Mouse (Mus musculus): ENCODE measurements at regions not wholly inside any gene's neighbourhood (a gene's known extent, or its start where the extent isn't known, plus 50 kb on each side); places are given as distances from the start of the nearest gene placed in this dataset.
"Not testable (repeated sequence)": the region's sequence is repeated elsewhere in the genome, so short reads cannot be mapped to it uniquely, and the experiment has no call there.

DNA sequence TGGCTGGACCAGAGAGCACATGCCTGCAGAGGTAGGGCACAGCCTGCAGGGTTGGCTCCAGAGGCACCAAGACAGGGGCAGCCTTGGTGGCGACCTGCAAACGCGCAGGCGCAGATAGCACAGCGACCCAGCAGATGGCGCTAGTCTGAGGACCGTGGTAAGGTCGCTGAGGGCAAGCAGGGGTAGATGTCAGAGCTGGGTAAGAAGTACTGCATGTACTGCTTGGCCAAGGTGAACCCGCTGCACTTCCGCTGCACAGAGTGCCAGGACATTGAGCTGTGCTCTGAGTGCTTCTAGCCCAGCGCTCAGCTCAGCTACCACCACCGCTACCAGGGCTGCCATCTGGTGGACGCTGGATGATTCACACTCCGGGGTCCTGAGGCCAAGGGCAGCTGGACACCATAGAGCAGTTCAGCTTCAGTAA is 68.3 kb downstream of the Hsp90b1 start:
- 8% methylated on average over 14 of the region's 14 CpGs for WGBS
- not testable (repeated sequence) for H3K9ac ChIP-seq; H3K27me3 ChIP-seq (ENCODE audit: insufficient read depth, low read length); H3K4me1 ChIP-seq (ENCODE audit: insufficient read depth); H3K9me3 ChIP-seq (ENCODE audit: low read length); H3K27ac ChIP-seq (ENCODE audit: low read depth, low read length); H3K36me3 ChIP-seq (ENCODE audit: insufficient read depth)
- DNase-seq (peak; percentile 69), ATAC-seq (peak; percentile 95)
- peak; percentile 75 for TF ChIP-seq CTCF (IDR thresholded peaks at IDR 0.05; ENCODE audit: low read depth)
- peak overlapping the region; percentile 52 for H3K4me2 ChIP-seq (ENCODE audit: low read depth)
- peak overlapping the region; percentile 28 for H3K4me3 ChIP-seq (ENCODE audit: low read depth, low read length)

DNA sequence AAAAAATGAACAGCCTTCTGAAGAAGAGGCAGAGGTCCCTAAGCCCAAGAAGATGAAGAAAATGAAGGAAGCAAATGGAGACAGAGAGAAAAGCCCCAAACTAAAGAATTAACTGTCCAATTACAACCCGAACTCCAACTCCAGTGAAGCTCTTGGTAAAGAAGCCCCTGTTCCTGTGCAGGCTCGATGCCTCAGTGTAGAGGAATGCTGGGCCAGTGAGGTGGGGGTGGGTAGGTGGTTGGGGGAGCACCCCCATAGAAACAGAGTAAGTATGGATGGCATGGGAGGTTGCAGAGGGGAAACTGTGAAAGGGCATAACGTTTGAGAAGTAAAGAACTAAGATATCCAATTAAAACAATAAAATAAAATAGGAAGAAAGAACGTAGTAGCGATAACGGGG is 68.8 kb downstream of the Hsp90b1 start:
- H3K9ac ChIP-seq; H3K27me3 ChIP-seq (ENCODE audit: insufficient read depth, low read length); H3K4me1 ChIP-seq (ENCODE audit: insufficient read depth); ATAC-seq; DNase-seq; H3K36me3 ChIP-seq (ENCODE audit: insufficient read depth); H3K27ac ChIP-seq (ENCODE audit: low read depth, low read length); H3K9me3 ChIP-seq (ENCODE audit: low read length): not testable (repeated sequence)
- 28% methylated on average over 6 of the region's 6 CpGs for WGBS
- Histone ChIP-seq H3K4me2 (ENCODE audit: low read depth) (peak overlapping the region; percentile 52), H3K4me3 (ENCODE audit: low read depth, low read length) (peak overlapping the region; percentile 28)

DNA sequence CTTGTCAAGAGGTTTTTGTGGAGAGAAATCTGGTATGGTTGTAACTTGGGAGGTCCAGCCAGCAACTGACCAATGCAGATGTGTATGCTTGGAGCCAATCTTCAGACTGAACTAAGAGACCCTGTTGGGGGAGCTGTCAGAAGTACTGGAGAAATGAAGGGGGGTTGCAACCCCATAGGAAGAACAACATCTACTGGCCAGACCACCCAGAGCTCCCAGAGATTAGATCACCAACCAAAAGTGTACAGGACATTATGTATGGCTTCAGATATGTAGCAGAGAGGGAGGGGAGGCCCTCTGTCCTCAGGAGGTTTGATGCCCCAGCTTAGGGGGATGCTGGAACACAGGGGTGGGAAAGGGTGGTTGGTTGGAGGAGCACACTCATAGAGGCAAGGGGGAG is 78.6 kb downstream of the Hsp90b1 start:
- not testable (repeated sequence) for H3K27ac ChIP-seq (ENCODE audit: low read depth, low read length); H3K4me3 ChIP-seq (ENCODE audit: low read depth, low read length)

DNA sequence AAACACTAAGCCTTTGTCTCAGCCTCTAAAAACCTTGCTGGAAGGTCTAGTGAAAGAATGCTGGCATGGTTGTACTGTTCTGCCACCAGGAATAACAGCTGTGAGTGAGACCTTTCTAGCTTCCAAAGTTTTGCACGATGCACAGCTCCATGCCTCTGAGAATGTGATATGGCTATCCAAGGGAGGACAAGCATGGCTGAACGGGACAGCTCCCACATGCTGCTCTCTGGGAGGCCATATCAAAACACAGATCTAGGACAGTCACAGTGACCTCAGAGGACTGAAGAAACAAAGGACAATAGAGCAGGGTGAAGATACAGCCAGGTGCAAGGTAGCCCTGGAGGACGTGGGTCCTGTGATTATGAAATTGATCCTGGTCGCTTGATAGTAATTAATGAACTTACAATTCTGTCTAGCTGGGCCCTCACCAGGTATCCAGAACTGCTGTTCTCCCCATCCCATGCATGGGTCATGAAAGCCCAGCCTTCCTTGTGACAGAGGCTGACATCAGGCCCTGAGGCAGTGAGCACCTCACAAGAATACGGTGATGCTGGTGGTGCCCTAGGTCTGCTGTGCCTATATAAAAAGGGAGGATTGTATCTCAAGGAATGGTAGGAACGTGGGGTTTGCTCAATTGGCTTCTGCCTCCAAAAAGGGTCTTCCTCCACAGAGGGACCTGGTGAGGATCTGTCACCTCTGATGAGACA is 87.2 kb downstream of the Hsp90b1 start:
- H3K4me1 ChIP-seq (ENCODE audit: insufficient read depth); ATAC-seq; H3K4me2 ChIP-seq (ENCODE audit: low read depth); H3K9me3 ChIP-seq (ENCODE audit: low read length); DNase-seq; H3K27ac ChIP-seq (ENCODE audit: low read depth, low read length); H3K9ac ChIP-seq; H3K27me3 ChIP-seq (ENCODE audit: insufficient read depth, low read length); H3K4me3 ChIP-seq (ENCODE audit: low read depth, low read length); H3K36me3 ChIP-seq (ENCODE audit: insufficient read depth): not testable (repeated sequence)
- WGBS, result 82% methylated on average over 6 of the region's 6 CpGs

More for the DNA sequence above, 78.6 kb downstream of the Hsp90b1 start:
- H3K9ac ChIP-seq; H3K9me3 ChIP-seq (ENCODE audit: low read length); H3K4me2 ChIP-seq (ENCODE audit: low read depth); H3K4me1 ChIP-seq (ENCODE audit: insufficient read depth); H3K27me3 ChIP-seq (ENCODE audit: insufficient read depth, low read length); H3K36me3 ChIP-seq (ENCODE audit: insufficient read depth); DNase-seq; ATAC-seq: not testable (repeated sequence)

DNA sequence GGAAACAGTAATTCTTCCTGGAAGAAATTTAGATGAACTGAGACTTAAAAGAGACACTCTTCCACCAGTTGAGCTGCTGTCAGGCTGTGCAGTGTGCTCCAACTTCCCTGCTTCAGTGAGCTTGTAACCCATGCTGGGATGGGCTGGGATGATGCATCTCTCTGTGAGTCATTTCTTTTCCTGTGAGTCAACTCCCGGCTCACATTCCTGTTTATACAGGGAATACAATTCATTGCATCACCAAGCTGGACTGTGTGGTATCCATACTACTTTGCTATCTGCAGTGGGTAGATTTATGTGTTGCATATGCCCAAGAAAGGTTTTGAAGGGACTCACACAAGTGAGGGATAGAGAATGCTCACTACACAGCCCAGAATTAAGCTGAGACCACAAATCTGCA is 93.0 kb downstream of the Hsp90b1 start:
- H3K27me3 ChIP-seq (ENCODE audit: insufficient read depth, low read length); H3K4me1 ChIP-seq (ENCODE audit: insufficient read depth); H3K36me3 ChIP-seq (ENCODE audit: insufficient read depth); H3K27ac ChIP-seq (ENCODE audit: low read depth, low read length); DNase-seq; ATAC-seq; H3K4me2 ChIP-seq (ENCODE audit: low read depth); H3K4me3 ChIP-seq (ENCODE audit: low read depth, low read length); H3K9me3 ChIP-seq (ENCODE audit: low read length); H3K9ac ChIP-seq: not testable (repeated sequence)
- 57% methylated on average over 1 of the region's 1 CpGs for WGBS

DNA sequence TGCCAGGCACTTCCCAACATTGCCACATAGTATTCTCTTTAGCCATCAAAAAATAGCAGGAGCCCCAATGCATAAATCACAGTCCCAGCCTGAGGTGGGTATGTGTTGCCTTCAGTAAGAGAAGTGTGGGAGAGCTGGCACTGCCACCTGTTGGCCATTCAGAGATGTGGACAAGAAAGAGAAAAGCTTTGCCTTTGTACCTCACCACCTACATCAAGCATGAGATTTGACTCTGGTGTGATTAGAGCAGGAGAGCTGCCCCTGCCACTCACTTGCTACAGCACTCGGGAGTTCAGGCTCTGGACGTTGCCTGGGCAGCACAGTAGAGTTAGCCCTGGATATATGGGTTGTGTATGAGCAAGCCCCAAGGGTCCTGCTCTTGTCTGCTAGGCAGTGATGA is 95.3 kb downstream of the Hsp90b1 start:
- not testable (repeated sequence) for H3K4me3 ChIP-seq (ENCODE audit: low read depth, low read length); ATAC-seq; H3K4me1 ChIP-seq (ENCODE audit: insufficient read depth); H3K27ac ChIP-seq (ENCODE audit: low read depth, low read length); H3K9ac ChIP-seq; H3K9me3 ChIP-seq (ENCODE audit: low read length); H3K36me3 ChIP-seq (ENCODE audit: insufficient read depth); H3K27me3 ChIP-seq (ENCODE audit: insufficient read depth, low read length); H3K4me2 ChIP-seq (ENCODE audit: low read depth)
- TF ChIP-seq CTCF (IDR thresholded peaks at IDR 0.05; ENCODE audit: low read depth), result peak; percentile 48
- WGBS, result 60% methylated on average over 2 of the region's 2 CpGs
- DNase-seq, result peak; percentile 2

DNA sequence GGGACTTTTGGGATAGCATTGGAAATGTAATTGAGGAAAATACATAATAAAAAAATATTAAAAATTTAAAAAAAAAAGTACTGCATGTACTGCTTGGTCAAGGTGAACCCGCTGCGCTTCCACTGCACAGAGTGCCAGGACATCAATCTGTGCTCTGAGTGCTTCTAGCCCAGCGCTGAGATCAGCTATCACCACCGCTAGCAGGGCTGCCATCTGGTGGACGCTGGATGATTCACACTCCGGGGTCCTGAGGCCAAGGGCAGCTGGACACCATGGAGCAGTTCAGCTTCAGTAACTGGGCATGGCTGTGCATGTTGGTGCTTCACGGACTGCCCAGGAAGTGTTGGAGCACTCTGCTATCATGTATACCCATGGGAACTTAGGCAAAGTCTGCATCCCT is 102.1 kb upstream of the Syn3 start:
- H3K4me2 ChIP-seq (ENCODE audit: low read depth); H3K4me1 ChIP-seq (ENCODE audit: insufficient read depth); H3K4me3 ChIP-seq (ENCODE audit: low read depth, low read length); ATAC-seq; DNase-seq; H3K9me3 ChIP-seq (ENCODE audit: low read length); H3K9ac ChIP-seq; H3K27me3 ChIP-seq (ENCODE audit: insufficient read depth, low read length); H3K27ac ChIP-seq (ENCODE audit: low read depth, low read length); H3K36me3 ChIP-seq (ENCODE audit: insufficient read depth): not testable (repeated sequence)
- 48% methylated on average over 7 of the region's 7 CpGs for WGBS

DNA sequence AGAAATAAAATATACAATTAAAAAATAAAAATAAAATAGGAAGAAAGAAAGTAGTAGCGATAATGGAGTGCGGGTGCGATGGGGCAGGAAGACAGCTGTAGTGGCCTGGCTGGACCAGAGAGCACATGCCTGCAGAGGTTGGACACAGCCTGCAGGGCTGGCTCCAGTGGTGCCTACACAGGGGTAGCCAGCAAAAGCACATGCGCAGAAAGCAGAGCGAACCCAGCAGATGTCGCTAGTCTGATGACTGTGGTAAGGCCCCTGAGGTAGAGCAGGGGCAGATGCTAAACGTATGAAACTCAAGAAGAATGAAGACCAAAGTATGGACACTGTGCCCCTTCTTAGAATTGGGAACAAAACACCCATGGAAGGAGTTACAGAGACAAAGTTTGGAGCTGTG is 101.3 kb upstream of the Syn3 start:
- H3K27ac ChIP-seq (ENCODE audit: low read depth, low read length); H3K27me3 ChIP-seq (ENCODE audit: insufficient read depth, low read length); H3K4me1 ChIP-seq (ENCODE audit: insufficient read depth); DNase-seq; H3K9ac ChIP-seq; H3K9me3 ChIP-seq (ENCODE audit: low read length); H3K4me2 ChIP-seq (ENCODE audit: low read depth); H3K36me3 ChIP-seq (ENCODE audit: insufficient read depth); ATAC-seq; H3K4me3 ChIP-seq (ENCODE audit: low read depth, low read length): not testable (repeated sequence)
- WGBS, result 95% methylated on average over 7 of the region's 7 CpGs

DNA sequence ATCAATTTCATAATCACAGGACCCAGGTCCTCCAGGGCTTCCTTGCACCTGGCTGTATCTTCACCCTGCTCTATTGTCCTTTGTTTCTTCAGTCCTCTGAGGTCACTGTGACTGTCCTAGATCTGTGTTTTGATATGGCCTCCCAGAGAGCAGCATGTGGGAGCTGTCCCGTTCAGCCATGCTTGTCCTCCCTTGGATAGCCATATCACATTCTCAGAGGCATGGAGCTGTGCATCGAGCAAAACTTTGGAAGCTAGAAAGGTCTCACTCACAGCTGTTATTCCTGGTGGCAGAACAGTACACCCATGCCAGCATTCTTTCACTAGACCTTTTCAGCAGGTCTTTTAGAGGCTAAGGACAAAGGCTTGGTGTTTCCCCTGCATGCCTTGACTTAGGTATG is 91.5 kb upstream of the Syn3 start:
- H3K9ac ChIP-seq; ATAC-seq; H3K4me3 ChIP-seq (ENCODE audit: low read depth, low read length); H3K9me3 ChIP-seq (ENCODE audit: low read length); DNase-seq; H3K27ac ChIP-seq (ENCODE audit: low read depth, low read length); H3K27me3 ChIP-seq (ENCODE audit: insufficient read depth, low read length); H3K4me1 ChIP-seq (ENCODE audit: insufficient read depth); H3K36me3 ChIP-seq (ENCODE audit: insufficient read depth); H3K4me2 ChIP-seq (ENCODE audit: low read depth): not testable (repeated sequence)
- whole genome bisulfite sequencing, result 87% methylated on average over 2 of the region's 2 CpGs

DNA sequence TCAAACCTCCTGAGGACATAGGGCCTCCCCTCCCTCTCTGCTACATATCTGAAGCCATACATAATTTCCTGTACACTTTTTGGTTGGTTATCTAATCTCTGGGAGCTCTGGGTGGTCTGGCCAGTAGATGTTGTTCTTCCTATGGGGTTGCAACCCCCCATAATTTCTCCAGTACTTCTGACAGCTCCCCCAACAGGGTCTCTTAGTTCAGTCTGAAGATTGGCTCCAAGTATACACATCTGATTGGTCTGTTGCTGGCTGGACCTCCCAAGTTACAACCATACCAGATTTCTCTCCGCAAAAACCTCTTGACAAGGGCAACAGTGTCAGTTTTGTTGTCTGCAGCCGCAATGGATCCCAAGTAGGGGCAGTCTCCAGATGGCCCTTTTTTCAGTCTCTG is 68.2 kb upstream of the Syn3 start:
- not testable (repeated sequence) for H3K4me2 ChIP-seq (ENCODE audit: low read depth); H3K36me3 ChIP-seq (ENCODE audit: insufficient read depth); H3K27me3 ChIP-seq (ENCODE audit: insufficient read depth, low read length); H3K27ac ChIP-seq (ENCODE audit: low read depth, low read length); DNase-seq; H3K9ac ChIP-seq; H3K9me3 ChIP-seq (ENCODE audit: low read length); H3K4me1 ChIP-seq (ENCODE audit: insufficient read depth); ATAC-seq; H3K4me3 ChIP-seq (ENCODE audit: low read depth, low read length)
- WGBS, result 71% methylated on average over 1 of the region's 2 CpGs
